11 mouse cellular contexts compared by ENCODE assay signal in genomic region chr5:104115890-104116289, GRCm38 (mm10). TPM values are rescaled to one million over a fixed set of nuclear protein-coding genes. Genes with fewer than 3 reads are reported as not detected.
DNase-seq lines count a peak whose midpoint lies in the region; ATAC-seq and TF ChIP-seq lines count a peak whose summit lies in the region.
"Had no signal": no experiment of that assay in that cellular context is flagged by ENCODE, and none has a peak within 500 bp of the region (broad histone marks: within the 10 kb centered on the region; RNA-seq: fewer than 3 reads in every experiment).

No protein-coding gene starts in this region.

- no peak overlapping the region for H3K9ac ChIP-seq in midbrain, embryonic 15.5 days
- H3K9ac ChIP-seq in intestine, postnatal 0 days (ENCODE audit: low read depth, low read length), result no peak overlapping the region
- no peak overlapping the region for H3K9ac ChIP-seq in stomach, embryonic 14.5 days (replicated peaks; ENCODE audit: low read depth, low read length)
- H3K9ac ChIP-seq in forebrain, embryonic 16.5 days (replicated peaks; ENCODE audit: low read depth, low read length), result no peak overlapping the region

- H3K27ac ChIP-seq in gastrocnemius, adult 2 months, result peak overlapping the region; percentile 92
- H3K27ac ChIP-seq in midbrain, embryonic 15.5 days, result peak overlapping the region; percentile 65; the same call in 1 of the 2 replicates
- H3K27ac ChIP-seq in midbrain, embryonic 10.5 days (replicated peaks), result no peak overlapping the region
- H3K27ac ChIP-seq in intestine, postnatal 0 days (ENCODE audit: low read depth, low read length), result peak overlapping the region; percentile 55; the same call in 1 of the 2 replicates
- H3K27ac ChIP-seq in stomach, embryonic 14.5 days (ENCODE audit: low read length), result 0 out of 2 replicates have a peak overlapping the region, but pooled peaks have one; percentile 33
- H3K27ac ChIP-seq in forebrain, embryonic 16.5 days (ENCODE audit: low read length), result no peak overlapping the region

- no peaks in the 10 kb centered on the region for H3K9me3 ChIP-seq in midbrain, embryonic 15.5 days
- no peaks in the 10 kb centered on the region for H3K9me3 ChIP-seq in midbrain, embryonic 10.5 days (replicated peaks)
- H3K9me3 ChIP-seq in intestine, postnatal 0 days (ENCODE audit: control insufficient read depth), result no peaks in the 10 kb centered on the region
- no peaks in the 10 kb centered on the region for H3K9me3 ChIP-seq in stomach, embryonic 14.5 days (ENCODE audit: control insufficient read depth, low read depth, low read length)
- no peaks in the 10 kb centered on the region for H3K9me3 ChIP-seq in forebrain, embryonic 16.5 days (ENCODE audit: control insufficient read depth, low read length)

- intact Hi-C loops in gastrocnemius, adult 2 months (cut with DNase I), result no loop called here

- peaks cover 26% of the 10 kb centered on the region for H3K4me1 ChIP-seq in midbrain, embryonic 15.5 days
- H3K4me1 ChIP-seq in midbrain, embryonic 10.5 days, result peaks cover 42% of the 10 kb centered on the region
- H3K4me1 ChIP-seq in intestine, postnatal 0 days (replicated peaks; ENCODE audit: control insufficient read depth, insufficient read depth, low read length), result no peaks in the 10 kb centered on the region
- H3K4me1 ChIP-seq in stomach, embryonic 14.5 days (ENCODE audit: control insufficient read depth, insufficient read depth, low read length), result peaks cover 21% of the 10 kb centered on the region
- H3K4me1 ChIP-seq in forebrain, embryonic 16.5 days (replicated peaks; ENCODE audit: control insufficient read depth, insufficient read depth, low read length), result peaks cover 36% of the 10 kb centered on the region

- ATAC-seq in midbrain, embryonic 15.5 days (replicated peaks), result no peak
- no peak for ATAC-seq in intestine, postnatal 0 days
- ATAC-seq in stomach, embryonic 14.5 days (ENCODE audit: insufficient number of reproducible peaks, insufficient read depth, low FRiP score, low read depth), result no peak
- ATAC-seq in forebrain, embryonic 16.5 days, result no peak
- ATAC-seq in granulocyte monocyte progenitor cell, adult 5-6 weeks (replicated peaks; ENCODE audit: poor library complexity, severe bottlenecking), result no peak

- H3K4me3 ChIP-seq in gastrocnemius, adult 2 months, result no peak overlapping the region
- H3K4me3 ChIP-seq in midbrain, embryonic 15.5 days, result no peak overlapping the region
- H3K4me3 ChIP-seq in midbrain, embryonic 10.5 days, result no peak overlapping the region
- no peak overlapping the region for H3K4me3 ChIP-seq in intestine, postnatal 0 days (ENCODE audit: low read depth, low read length)
- no peak overlapping the region for H3K4me3 ChIP-seq in stomach, embryonic 14.5 days (ENCODE audit: low read depth, low read length)
- no peak overlapping the region for H3K4me3 ChIP-seq in forebrain, embryonic 16.5 days (replicated peaks; ENCODE audit: low read length)

- H3K4me2 ChIP-seq in midbrain, embryonic 15.5 days, result no peak overlapping the region
- H3K4me2 ChIP-seq in intestine, postnatal 0 days (replicated peaks; ENCODE audit: low read depth), result no peak overlapping the region
- no peak overlapping the region for H3K4me2 ChIP-seq in stomach, embryonic 14.5 days (replicated peaks; ENCODE audit: low read depth, low read length)
- no peak overlapping the region for H3K4me2 ChIP-seq in forebrain, embryonic 16.5 days (ENCODE audit: low read length)

- TF ChIP-seq CTCF in gastrocnemius, adult 2 months (IDR thresholded peaks at IDR 0.05), result no peak
- TF ChIP-seq CTCF in intestine, postnatal 0 days (IDR thresholded peaks at IDR 0.05; ENCODE audit: low read depth), result no peak

- WGBS in midbrain, embryonic 15.5 days, result 82% methylated on average over 4 of the region's 4 CpGs
- 90% methylated on average over 4 of the region's 4 CpGs for WGBS in midbrain, embryonic 10.5 days
- 71% methylated on average over 4 of the region's 4 CpGs for WGBS in intestine, postnatal 0 days
- 75% methylated on average over 4 of the region's 4 CpGs for WGBS in stomach, embryonic 14.5 days
- 74% methylated on average over 4 of the region's 4 CpGs for WGBS in forebrain, embryonic 16.5 days

- no peaks in the 10 kb centered on the region for H3K36me3 ChIP-seq in midbrain, embryonic 15.5 days (replicated peaks)
- H3K36me3 ChIP-seq in midbrain, embryonic 10.5 days, result no peaks in the 10 kb centered on the region
- H3K36me3 ChIP-seq in intestine, postnatal 0 days (ENCODE audit: control insufficient read depth, insufficient read depth), result no peaks in the 10 kb centered on the region
- no peaks in the 10 kb centered on the region for H3K36me3 ChIP-seq in stomach, embryonic 14.5 days (ENCODE audit: control insufficient read depth, insufficient read depth, low read length)
- no peaks in the 10 kb centered on the region for H3K36me3 ChIP-seq in forebrain, embryonic 16.5 days (ENCODE audit: control insufficient read depth, insufficient read depth)

- no peak for DNase-seq in gastrocnemius, adult 2 months
- DNase-seq in gastrocnemius, adult 8-10 months (ENCODE audit: low spot score in 2 of 2), result no peak
- DNase-seq in midbrain, embryonic 10.5 days (ENCODE audit: low spot score), result no peak
- DNase-seq: cerebellum, adult 2 months had no signal

- no peaks in the 10 kb centered on the region for H3K27me3 ChIP-seq in midbrain, embryonic 15.5 days (replicated peaks)
- peaks cover 6% of the 10 kb centered on the region; the same call in 1 of the 2 replicates for H3K27me3 ChIP-seq in midbrain, embryonic 10.5 days (ENCODE audit: low read depth, poor library complexity, severe bottlenecking)
- no peaks in the 10 kb centered on the region for H3K27me3 ChIP-seq in intestine, postnatal 0 days (replicated peaks; ENCODE audit: control insufficient read depth, insufficient read depth, low read length)
- H3K27me3 ChIP-seq in stomach, embryonic 14.5 days (ENCODE audit: control insufficient read depth, insufficient read depth, low read length), result no peaks in the 10 kb centered on the region
- H3K27me3 ChIP-seq in forebrain, embryonic 16.5 days (replicated peaks; ENCODE audit: control insufficient read depth, insufficient read depth, low read length), result no peaks in the 10 kb centered on the region

RNA-seq across cellular contexts. Expression of gene Sparcl1, which starts 2.4 kb away (rescaled TPM):
- total RNA-seq in gastrocnemius, adult 2 months (2021), result 100 to 1,000 TPM in 1 of 2 experiments, 10 to 100 TPM in 1; 83.5 to 151 TPM
- total RNA-seq in gastrocnemius, adult 8-10 months (2022), result 100 to 1,000 TPM in 2 of 4 experiments, 10 to 100 TPM in 2; 70.3 to 108 (median 94.1) TPM
- 167 and 185 TPM in 2 replicates for polyA plus RNA-seq in midbrain, embryonic 15.5 days (2015; fragmentation: Nextera tagmentation; extraction: Ambion mirVana)
- polyA plus RNA-seq in midbrain, embryonic 10.5 days (2016; fragmentation: Nextera tagmentation; extraction: Ambion mirVana), result 30.0 and 42.1 TPM in 2 replicates
- polyA plus RNA-seq in intestine, postnatal 0 days (2015; fragmentation: Nextera tagmentation; extraction: Ambion mirVana), result 158 and 165 TPM in 2 replicates
- 300 and 320 TPM in 2 replicates for polyA plus RNA-seq in stomach, embryonic 14.5 days (2014; fragmentation: Nextera tagmentation; extraction: Ambion mirVana)
- polyA plus RNA-seq in forebrain, embryonic 16.5 days (2015; fragmentation: Nextera tagmentation; extraction: Ambion mirVana), result 110 and 137 TPM in 2 replicates
- not detected in 2 replicates for total RNA-seq in granulocyte monocyte progenitor cell, adult 5-6 weeks (2014; fragmentation: Nextera tagmentation)
- not detected in 2 replicates for total RNA-seq in granulocyte monocyte progenitor cell, adult 5-6 weeks (2017)
- polyA plus RNA-seq: C2C12 had no signal

RNA-seq across cellular contexts. Expression of gene Gm17660, which starts 38.5 kb away (rescaled TPM):
- total RNA-seq in gastrocnemius, adult 2 months (2021), result not detected
- total RNA-seq in gastrocnemius, adult 8-10 months (2022), result not detected
- polyA plus RNA-seq in midbrain, embryonic 15.5 days (2015; fragmentation: Nextera tagmentation; extraction: Ambion mirVana), result 0.63 TPM in 1 of 2 replicates, not detected in the other
- polyA plus RNA-seq in midbrain, embryonic 10.5 days (2016; fragmentation: Nextera tagmentation; extraction: Ambion mirVana), result not detected in 2 replicates
- polyA plus RNA-seq in intestine, postnatal 0 days (2015; fragmentation: Nextera tagmentation; extraction: Ambion mirVana), result 1.1 and 1.5 TPM in 2 replicates
- polyA plus RNA-seq in stomach, embryonic 14.5 days (2014; fragmentation: Nextera tagmentation; extraction: Ambion mirVana), result 1.3 TPM in 1 of 2 replicates, not detected in the other
- not detected in 2 replicates for polyA plus RNA-seq in forebrain, embryonic 16.5 days (2015; fragmentation: Nextera tagmentation; extraction: Ambion mirVana)
- not detected in 2 replicates for total RNA-seq in granulocyte monocyte progenitor cell, adult 5-6 weeks (2014; fragmentation: Nextera tagmentation)
- not detected in 2 replicates for total RNA-seq in granulocyte monocyte progenitor cell, adult 5-6 weeks (2017)
- polyA plus RNA-seq: C2C12; cerebellum, adult 2 months; limb, embryonic 11.5 days had no signal

RNA-seq across cellular contexts. Expression of gene Dspp, which starts 54.6 kb away (rescaled TPM):
- total RNA-seq in gastrocnemius, adult 2 months (2021), result not detected
- total RNA-seq in gastrocnemius, adult 8-10 months (2022), result not detected
- polyA plus RNA-seq in midbrain, embryonic 15.5 days (2015; fragmentation: Nextera tagmentation; extraction: Ambion mirVana), result 0.04 TPM in 1 of 2 replicates, not detected in the other
- polyA plus RNA-seq in midbrain, embryonic 10.5 days (2016; fragmentation: Nextera tagmentation; extraction: Ambion mirVana), result not detected in 2 replicates
- not detected in 2 replicates for polyA plus RNA-seq in intestine, postnatal 0 days (2015; fragmentation: Nextera tagmentation; extraction: Ambion mirVana)
- polyA plus RNA-seq in stomach, embryonic 14.5 days (2014; fragmentation: Nextera tagmentation; extraction: Ambion mirVana), result not detected in 2 replicates
- polyA plus RNA-seq in forebrain, embryonic 16.5 days (2015; fragmentation: Nextera tagmentation; extraction: Ambion mirVana), result 0.04 TPM in 1 of 2 replicates, not detected in the other
- total RNA-seq in granulocyte monocyte progenitor cell, adult 5-6 weeks (2014; fragmentation: Nextera tagmentation), result not detected in 2 replicates
- not detected in 2 replicates for total RNA-seq in granulocyte monocyte progenitor cell, adult 5-6 weeks (2017)
- polyA plus RNA-seq: C2C12; limb, embryonic 11.5 days had no signal

Comparison
In these comparisons a context has a peak if more than half of its experiments do, and no peak if none do; other contexts are left out.
1. H3K27ac ChIP-seq: peak in gastrocnemius, adult 2 months (single experiment), midbrain, embryonic 15.5 days (single experiment), intestine, postnatal 0 days (single experiment) and stomach, embryonic 14.5 days (single experiment); none in midbrain, embryonic 10.5 days (single experiment) and forebrain, embryonic 16.5 days (single experiment).